Mouse (Mus musculus): ENCODE measurements around the gene Rpf2.

DNA sequence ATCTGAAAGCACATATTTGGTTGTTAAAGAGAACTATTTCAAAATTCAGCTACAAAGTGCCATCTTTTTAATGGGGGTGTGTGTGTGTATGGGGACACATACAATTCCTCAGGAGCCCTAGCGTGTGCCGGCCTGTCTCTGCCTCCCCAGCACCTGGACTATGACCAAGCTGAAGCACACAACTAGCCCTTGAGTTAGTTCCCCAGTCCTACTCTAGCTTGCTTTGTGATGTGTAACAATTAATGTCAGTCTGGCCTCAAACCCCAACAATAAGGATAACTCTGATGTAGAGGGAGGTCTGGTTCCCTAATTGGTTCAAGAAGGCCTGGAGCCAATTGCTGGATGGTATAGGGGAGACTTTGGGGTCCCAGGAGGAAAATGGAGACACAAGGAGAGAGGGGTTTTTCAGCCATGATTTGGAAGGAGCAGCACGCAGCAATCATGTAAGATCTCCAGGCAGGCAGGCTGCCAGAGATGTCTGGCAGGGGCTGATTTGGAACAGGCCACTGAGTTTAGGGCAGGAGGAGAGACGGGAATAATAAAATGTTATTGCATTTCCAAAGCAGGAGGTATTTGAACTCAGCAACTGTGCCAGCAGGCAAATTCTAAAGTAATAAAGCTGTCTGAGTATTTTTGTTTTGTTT lies 19.1 kb downstream of the Rpf2 start:
- TF ChIP-seq POLR2A (IDR thresholded peaks at IDR 0.05; ENCODE audit: low read depth, low read length): no peak
- TF ChIP-seq CTCF (conservative IDR thresholded peaks at IDR 0.05; ENCODE audit: insufficient read depth, insufficient read length, low read depth, low read length): no peak

All from kidney, adult 2 months (tissue).